Mouse (Mus musculus): Measurements from ENCODE around the gene Krt27. TPM values are rescaled to one million over a fixed set of nuclear protein-coding genes. Genes with fewer than 3 reads are reported as not detected.

Krt27 gene
- polyA plus RNA-seq (2017; shearing (Covaris generic)) = under 1 TPM in 1 of 2 experiments, not detected in 1; 0.48 TPM

GRCm38 (mm10) chr11:99351004-99351403 lies at the start of gene Krt27:
TSS of gene Krt27 (minus strand) at chr11:99351104.

GRCm38 (mm10) chr11:99389264-99389663 lies 38.4 kb upstream of the Krt27 start, which contains the start of gene Krt10:
TSS of gene Krt10 (minus strand) at chr11:99389364.

GRCm38 (mm10) chr11:99374803-99375202 lies 23.9 kb upstream of the Krt27 start, which contains the start of gene Krt28:
TSS of gene Krt28 (minus strand) at chr11:99374903.

GRCm38 (mm10) chr11:99337866-99338265 lies 13.0 kb downstream of the Krt27 start, which contains the start of gene Krt26:
TSS of gene Krt26 (minus strand) at chr11:99337966.

GRCm38 (mm10) chr11:99322851-99323250 lies 28.1 kb downstream of the Krt27 start, which contains the start of gene Krt25:
TSS of gene Krt25 (minus strand) at chr11:99322951.

Other genes starting within 250 kb of the Krt27 start
- 100 to 1,000 TPM; 285 to 562 TPM for gene Ccr7, start 196.0 kb downstream of the Krt27 start, polyA plus RNA-seq (2017; shearing (Covaris generic))
- 100 to 1,000 TPM; 155 to 167 TPM for gene Smarce1, start 120.1 kb downstream of the Krt27 start, polyA plus RNA-seq (2017; shearing (Covaris generic))
- gene Krt222, start 107.0 kb downstream of the Krt27 start, polyA plus RNA-seq (2017; shearing (Covaris generic)) = 1 to 10 TPM; 1.5 to 1.9 TPM
- under 1 TPM; 0.14 to 0.15 TPM for gene Krt24, start 65.8 kb downstream of the Krt27 start, polyA plus RNA-seq (2017; shearing (Covaris generic))
- under 1 TPM; 0.11 to 0.92 TPM for gene Krt25, start 28.2 kb downstream of the Krt27 start, polyA plus RNA-seq (2017; shearing (Covaris generic))
- under 1 TPM in 1 of 2 experiments, not detected in 1; 0.77 TPM for gene Krt26, start 13.1 kb downstream of the Krt27 start, polyA plus RNA-seq (2017; shearing (Covaris generic))
- gene Krt28, start 23.8 kb upstream of the Krt27 start, polyA plus RNA-seq (2017; shearing (Covaris generic)) = under 1 TPM in 1 of 2 experiments, not detected in 1; 0.18 TPM
- gene Krt10, start 38.3 kb upstream of the Krt27 start, polyA plus RNA-seq (2017; shearing (Covaris generic)) = 10 to 100 TPM; 13.0 to 18.0 TPM
- under 1 TPM in 1 of 2 experiments, not detected in 1; 0.22 TPM for gene Krt12, start 71.2 kb upstream of the Krt27 start, polyA plus RNA-seq (2017; shearing (Covaris generic))
- gene Krt20, start 87.0 kb upstream of the Krt27 start, polyA plus RNA-seq (2017; shearing (Covaris generic)) = under 1 TPM in 1 of 2 experiments, not detected in 1; 0.15 TPM
- under 1 TPM; 0.71 to 0.82 TPM for gene Krt23, start 142.0 kb upstream of the Krt27 start, polyA plus RNA-seq (2017; shearing (Covaris generic))
- gene Krt39, start 170.2 kb upstream of the Krt27 start, polyA plus RNA-seq (2017; shearing (Covaris generic)) = not detected
- gene Krt40, start 192.1 kb upstream of the Krt27 start, polyA plus RNA-seq (2017; shearing (Covaris generic)) = not detected
- not detected for gene Krtap3-3, start 199.8 kb upstream of the Krt27 start, polyA plus RNA-seq (2017; shearing (Covaris generic))
- 1 to 10 TPM in 1 of 2 experiments, not detected in 1; 3.5 TPM for gene Krtap3-2, start 205.7 kb upstream of the Krt27 start, polyA plus RNA-seq (2017; shearing (Covaris generic))
- gene Gm11939, start 208.4 kb upstream of the Krt27 start, polyA plus RNA-seq (2017; shearing (Covaris generic)) = under 1 TPM in 1 of 2 experiments, not detected in 1; 0.60 TPM
- not detected for gene Krtap3-1, start 215.5 kb upstream of the Krt27 start, polyA plus RNA-seq (2017; shearing (Covaris generic))
- gene Krtap1-5, start 229.9 kb upstream of the Krt27 start, polyA plus RNA-seq (2017; shearing (Covaris generic)) = under 1 TPM in 1 of 2 experiments, not detected in 1; 0.55 TPM
- gene Krtap1-4, start 232.6 kb upstream of the Krt27 start, polyA plus RNA-seq (2017; shearing (Covaris generic)) = 1 to 10 TPM in 1 of 2 experiments, under 1 TPM in 1; 0.61 to 1.2 TPM
- not detected for gene Krtap1-3, start 240.2 kb upstream of the Krt27 start, polyA plus RNA-seq (2017; shearing (Covaris generic))
- gene Krtap9-3, start 247.0 kb upstream of the Krt27 start, polyA plus RNA-seq (2017; shearing (Covaris generic)) = under 1 TPM in 1 of 2 experiments, not detected in 1; 0.31 TPM

All from inflammation-experienced regulatory T-cells (primary cell).